Mouse (Mus musculus) left cerebral cortex, adult 2 months (tissue): ENCODE measurements around the gene Tmem131. TPM values are rescaled to one million over a fixed set of nuclear protein-coding genes. Genes with fewer than 3 reads are reported as not detected.
A peak's percentile ranks its signal among the peaks of the same experiment; 100 is the strongest.
"Not testable (repeated sequence)": the region's sequence is repeated elsewhere in the genome, so short reads cannot be mapped to it uniquely, and the experiment has no call there.

Source experiments
- DNase-seq, 2 experiments: peaks; one replicate each; pipeline ENCODE4 v3.0.0; 2021 to 2022; ENCODE audit warnings: low spot score in 2 of 2, mixed read lengths in 1 of 2; ENCODE audit errors: extremely low spot score in 1 of 2
- H3K27ac ChIP-seq: fragments of 200-600 bp; 2 replicates; pipeline ENCODE4 v1.8.1; 2022
- H3K4me3 ChIP-seq: fragments of 200-600 bp; 2 replicates; pipeline ENCODE4 v1.8.1; 2022
- CTCF ChIP-seq: fragments of 200-600 bp; IDR thresholded peaks from 2 replicates; pipeline ENCODE4 v1.8.1; 2022; ENCODE audit warnings: antibody characterized with exemption, mild to moderate bottlenecking, moderate library complexity
- intact Hi-C: fragments of 180-260 bp; cut with DNase I; formaldehyde crosslinking; loops from one replicate; pipeline ENCODE4 v1.15.1; 2025
- total RNA-seq, 2 experiments: library from RNA; stranded (reverse); gene quantifications; 2 replicates each; pipeline ENCODE4 v1.2.3; 2021

Tmem131 gene
- total RNA-seq, 2 experiments from 2014 or later = 53.6 to 61.1 TPM

DNA sequence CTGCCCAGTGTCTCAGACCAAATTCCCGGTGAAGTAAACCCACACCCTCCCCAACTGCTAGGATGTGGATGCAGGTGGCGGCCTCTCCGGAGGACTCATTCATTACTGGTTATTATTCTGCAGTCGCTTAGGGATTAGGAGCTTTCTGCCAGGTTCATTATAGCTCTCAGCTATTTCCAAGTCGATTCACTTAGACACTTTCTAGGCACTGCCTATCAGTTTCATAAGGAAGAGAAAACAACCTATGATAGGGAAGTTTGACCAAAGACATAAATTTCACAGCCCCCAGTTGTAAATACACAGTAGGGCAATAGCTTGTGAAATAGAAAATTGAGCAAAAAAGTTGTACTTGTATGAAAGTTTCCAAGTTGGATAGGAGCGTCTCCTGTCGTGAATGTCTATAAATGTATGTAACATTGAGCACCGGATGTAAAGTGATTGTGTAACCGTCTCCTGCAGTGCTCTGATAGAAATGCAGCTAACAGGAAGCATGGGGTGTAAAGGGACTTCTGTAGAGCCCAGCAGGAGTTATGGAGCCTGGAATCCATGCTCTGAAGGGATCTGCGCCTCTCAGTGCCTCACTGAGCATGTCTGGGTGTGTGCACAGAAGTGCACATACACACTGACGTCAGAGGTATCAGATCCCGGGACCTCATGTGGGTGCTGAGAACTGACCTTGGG, 107.1 kb downstream of the Tmem131 start:
- TF ChIP-seq CTCF = no peak
- DNase-seq = no peak
- no peak overlapping the region for H3K4me3 ChIP-seq
- intact Hi-C loops = no loop called here
- H3K27ac ChIP-seq = no peak overlapping the region

DNA sequence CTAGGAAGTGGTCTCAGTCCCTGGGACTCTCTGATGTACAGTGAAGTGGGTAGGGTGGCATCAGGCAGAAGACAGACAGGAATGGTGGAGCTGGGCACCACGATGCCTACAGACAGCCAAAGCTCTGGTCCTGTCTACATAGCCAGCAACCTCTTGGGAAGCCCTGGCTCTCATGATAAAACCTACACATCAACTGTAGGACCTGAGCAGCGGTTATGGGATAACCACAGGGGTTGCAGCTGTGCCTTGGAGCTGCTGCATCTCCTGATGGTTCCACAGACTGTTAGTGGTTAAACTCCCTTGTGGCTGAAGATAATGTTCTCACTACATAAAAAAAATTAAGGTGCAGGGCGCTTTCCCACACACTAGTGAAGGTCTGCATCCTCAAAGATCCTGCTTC, 107.9 kb downstream of the Tmem131 start:
- TF ChIP-seq CTCF = no peak
- Histone ChIP-seq H3K4me3 (no peak overlapping the region), H3K27ac (no peak overlapping the region)
- no peak for DNase-seq
- intact Hi-C loops = no loop called here

DNA sequence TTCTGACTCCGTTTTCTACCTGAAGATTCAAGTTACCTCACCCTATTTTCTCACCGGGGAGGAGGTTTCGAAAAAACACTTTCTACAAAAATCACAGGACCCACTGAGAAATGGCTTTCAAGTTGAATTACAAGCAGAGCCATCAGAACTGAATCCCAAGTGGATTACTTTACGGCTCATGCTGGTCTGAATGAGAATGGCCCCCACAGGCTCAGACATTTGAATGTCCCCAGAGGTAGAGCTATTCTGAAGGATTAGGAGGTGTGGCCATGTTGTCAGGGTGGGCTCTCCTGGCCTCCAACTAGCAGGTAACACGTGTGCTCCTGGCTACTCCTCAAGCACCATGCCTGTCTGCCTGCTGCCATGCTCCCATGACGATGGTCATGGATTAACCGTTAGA, 109.4 kb downstream of the Tmem131 start:
- intact Hi-C loops = loop anchor here (5.0 kb wide), 1 partner anchor 103 kb away; no protein-coding TSS in a partner anchor

DNA sequence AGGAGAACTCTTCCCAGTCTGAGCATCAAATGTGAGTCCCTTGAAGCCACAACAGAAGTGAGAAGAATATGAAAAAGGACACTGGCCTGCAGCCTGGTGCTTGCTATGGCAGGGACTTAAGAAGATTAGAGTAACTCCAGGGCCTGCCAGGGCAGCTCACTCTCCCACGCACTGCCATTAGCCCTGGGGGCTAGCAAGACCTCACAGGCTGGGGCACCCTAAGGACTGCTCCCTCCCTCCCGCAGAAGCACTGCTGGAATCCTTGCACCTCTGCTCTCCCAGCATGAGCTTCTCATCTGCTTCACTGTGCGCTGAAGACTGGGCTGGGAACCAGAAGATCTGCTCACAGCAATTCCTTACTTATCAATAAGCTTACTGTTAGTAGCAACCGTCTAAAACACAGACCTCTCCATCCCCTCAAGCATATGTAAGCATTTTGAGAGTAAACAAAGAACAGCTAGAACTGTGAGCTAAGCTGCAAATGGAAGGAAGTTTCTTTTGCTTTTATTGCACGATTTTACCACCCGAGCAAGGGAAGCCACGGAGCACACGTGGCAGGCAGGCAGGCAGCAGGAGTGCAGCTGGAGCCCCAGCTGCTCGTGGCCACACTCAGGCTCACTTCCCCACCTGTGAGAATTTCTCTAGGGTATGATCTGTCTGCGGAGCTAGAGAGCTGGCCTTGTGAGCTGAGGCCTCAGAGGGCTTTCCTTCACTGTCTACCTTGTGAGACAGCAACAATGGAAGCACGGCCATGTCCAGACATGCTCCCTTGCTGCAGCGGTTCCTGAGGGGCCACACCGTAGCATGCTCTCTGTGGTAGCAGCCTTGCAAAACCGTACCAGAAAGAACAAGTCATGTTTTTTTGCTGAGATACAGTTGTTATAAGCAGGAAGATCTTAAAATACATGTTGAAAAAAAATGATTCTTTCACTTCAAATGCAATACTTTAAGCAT, 112.3 kb downstream of the Tmem131 start:
- no peak for DNase-seq
- no peak overlapping the region for H3K4me3 ChIP-seq
- no peak for TF ChIP-seq CTCF
- intact Hi-C loops = loop anchor here (5.0 kb wide), 1 partner anchor 106 kb away; no protein-coding TSS in a partner anchor
- H3K27ac ChIP-seq = peak overlapping the region; percentile 4; the same call in 1 of the 2 replicates

More for the DNA sequence above, 109.4 kb downstream of the Tmem131 start:
- Histone ChIP-seq H3K4me3 (no peak overlapping the region), H3K27ac (no peak overlapping the region)
- DNase-seq = no peak
- TF ChIP-seq CTCF = no peak

DNA sequence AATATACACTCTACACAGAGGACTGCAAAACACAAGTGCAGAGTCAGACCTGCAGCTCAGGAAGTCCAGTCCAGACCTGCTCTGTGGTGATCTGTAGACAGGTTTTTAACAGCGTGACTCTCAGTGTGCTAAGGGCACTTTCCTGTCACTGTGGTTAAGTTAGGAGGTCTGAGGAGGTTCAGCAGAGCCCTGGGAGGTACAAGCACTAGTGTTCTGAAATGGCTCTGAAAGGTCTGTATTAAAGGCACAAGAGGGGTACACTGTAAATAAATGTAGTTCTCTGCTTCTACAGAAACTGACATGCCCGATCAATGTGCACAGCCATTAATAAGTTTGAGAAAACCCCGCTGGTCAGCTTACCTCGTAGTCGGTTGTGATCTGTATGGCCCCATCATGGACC, 119.1 kb downstream of the Tmem131 start:
- intact Hi-C loops = no loop called here

DNA sequence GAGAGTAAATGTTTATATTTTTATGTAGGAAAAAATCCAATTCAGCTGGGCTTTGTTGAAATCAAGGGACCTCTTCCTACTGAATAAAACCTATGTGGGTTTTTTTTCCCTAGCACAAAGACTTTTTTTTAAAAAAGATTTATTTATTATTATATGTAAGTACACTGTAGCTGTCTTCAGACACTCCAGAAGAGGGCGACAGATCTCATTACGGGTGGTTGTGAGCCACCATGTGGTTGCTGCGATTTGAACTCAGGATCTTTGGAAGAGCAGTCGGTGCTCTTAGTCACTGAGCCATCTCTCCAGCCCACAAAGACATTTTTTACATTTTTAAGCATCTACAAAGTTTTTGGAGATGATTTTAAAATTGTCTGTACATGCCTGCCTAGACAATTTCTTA, 121.5 kb downstream of the Tmem131 start:
- DNase-seq, intact Hi-C loops, H3K4me3 ChIP-seq, H3K27ac ChIP-seq: not testable (repeated sequence)
- peak; percentile 35 for TF ChIP-seq CTCF

More for the DNA sequence above, 119.1 kb downstream of the Tmem131 start:
- Histone ChIP-seq H3K4me3 (no peak overlapping the region), H3K27ac (no peak overlapping the region)
- no peak for DNase-seq
- no peak for TF ChIP-seq CTCF

DNA sequence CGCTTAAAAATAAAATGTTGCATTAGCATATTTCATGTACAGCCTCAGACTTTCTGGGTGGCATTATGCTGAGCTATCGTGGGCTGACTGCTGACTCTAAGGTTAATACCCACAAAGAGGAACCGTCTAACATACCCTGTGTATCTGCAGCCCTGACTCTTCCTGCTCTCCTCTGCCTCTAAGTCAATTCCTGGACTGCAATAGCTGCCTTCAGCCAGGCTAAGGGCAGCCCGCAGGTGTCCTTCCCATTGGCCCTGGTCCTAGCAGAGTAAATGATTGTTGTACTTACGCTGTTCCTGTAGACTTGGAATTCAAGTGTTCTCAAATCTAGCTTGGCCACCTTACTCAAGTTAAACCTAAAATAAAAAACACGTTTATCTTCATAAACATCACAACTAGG, 128.3 kb downstream of the Tmem131 start:
- no peak for TF ChIP-seq CTCF
- Histone ChIP-seq H3K4me3 (no peak overlapping the region), H3K27ac (no peak overlapping the region)
- DNase-seq = no peak
- intact Hi-C loops = no loop called here

DNA sequence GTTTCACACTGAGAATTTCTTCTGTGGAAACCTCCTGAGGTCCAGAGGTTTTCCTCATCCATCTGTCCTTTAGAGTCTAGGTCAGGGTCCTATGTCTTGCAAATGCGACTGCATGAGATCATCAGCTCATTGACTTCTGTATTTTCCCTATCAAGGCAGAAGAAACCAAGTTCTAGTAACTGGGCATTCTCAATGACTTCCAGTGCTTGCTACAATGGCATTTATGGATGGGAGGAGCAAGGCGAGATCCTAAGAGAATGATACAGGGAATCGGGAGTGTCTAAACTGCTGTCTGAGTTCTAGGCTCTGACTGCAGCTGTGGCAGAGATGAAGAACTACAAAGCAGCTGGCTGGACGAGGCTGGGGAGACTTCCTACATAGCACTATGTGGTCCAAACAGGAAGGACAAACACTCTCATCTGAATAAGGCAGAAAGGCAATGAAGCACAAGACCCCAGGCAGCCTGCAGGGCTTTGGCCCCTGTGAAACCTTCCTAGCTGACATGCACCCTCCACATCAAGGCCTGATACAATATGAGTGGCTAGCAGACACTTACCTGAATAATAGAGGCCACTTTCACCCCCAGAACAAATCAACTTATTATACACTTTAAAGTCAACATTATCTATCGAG, 129.1 kb downstream of the Tmem131 start:
- no peak for DNase-seq
- Histone ChIP-seq H3K4me3 (no peak overlapping the region), H3K27ac (peak overlapping the region; percentile 58)
- intact Hi-C loops = no loop called here
- no peak for TF ChIP-seq CTCF

DNA sequence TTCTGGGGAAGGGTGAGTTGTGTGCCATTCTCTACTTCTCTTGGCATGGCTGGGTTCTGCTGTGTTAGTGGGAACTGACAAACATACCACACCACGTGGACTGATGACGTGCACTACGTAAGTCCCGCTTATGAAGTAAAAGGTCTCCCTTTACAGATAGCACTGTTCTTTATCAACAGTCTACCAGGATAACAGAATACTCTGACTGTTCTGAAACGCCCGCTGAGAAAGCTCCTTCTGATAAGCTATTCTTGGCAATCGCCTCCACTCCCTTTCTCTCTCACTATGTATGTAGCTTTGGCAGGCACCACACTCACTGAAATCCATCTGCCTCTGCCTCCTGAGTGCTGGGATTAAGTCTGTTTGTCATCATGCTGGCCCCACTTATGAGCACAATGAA, 130.1 kb downstream of the Tmem131 start:
- DNase-seq = peak; percentile 40 to 49
- Histone ChIP-seq H3K27ac (no peak overlapping the region; the same call in 1 of the 2 replicates), H3K4me3 (no peak overlapping the region)
- intact Hi-C loops = no loop called here
- TF ChIP-seq CTCF = no peak

DNA sequence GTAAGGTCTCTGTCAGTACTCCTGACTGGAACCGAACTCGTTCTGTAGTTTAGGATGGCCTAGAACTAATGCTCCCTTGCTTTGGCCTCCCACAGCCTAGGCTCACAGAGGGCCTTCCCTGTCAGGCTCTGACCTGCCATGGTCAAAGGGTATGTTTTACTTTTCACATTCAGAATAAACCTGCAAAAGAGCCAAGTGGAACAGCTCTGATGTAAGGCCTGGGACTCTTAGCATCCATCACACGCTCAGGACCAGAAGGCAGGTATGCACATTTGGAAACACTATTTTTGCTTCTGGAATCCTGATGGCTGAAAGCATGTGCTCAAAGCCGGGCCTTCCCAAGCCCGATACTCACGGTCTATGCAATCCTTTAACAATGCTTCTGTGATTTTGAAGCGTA, 131.7 kb downstream of the Tmem131 start:
- no peak for DNase-seq
- intact Hi-C loops = no loop called here
- Histone ChIP-seq H3K4me3 (no peak overlapping the region), H3K27ac (no peak overlapping the region)
- no peak for TF ChIP-seq CTCF

DNA sequence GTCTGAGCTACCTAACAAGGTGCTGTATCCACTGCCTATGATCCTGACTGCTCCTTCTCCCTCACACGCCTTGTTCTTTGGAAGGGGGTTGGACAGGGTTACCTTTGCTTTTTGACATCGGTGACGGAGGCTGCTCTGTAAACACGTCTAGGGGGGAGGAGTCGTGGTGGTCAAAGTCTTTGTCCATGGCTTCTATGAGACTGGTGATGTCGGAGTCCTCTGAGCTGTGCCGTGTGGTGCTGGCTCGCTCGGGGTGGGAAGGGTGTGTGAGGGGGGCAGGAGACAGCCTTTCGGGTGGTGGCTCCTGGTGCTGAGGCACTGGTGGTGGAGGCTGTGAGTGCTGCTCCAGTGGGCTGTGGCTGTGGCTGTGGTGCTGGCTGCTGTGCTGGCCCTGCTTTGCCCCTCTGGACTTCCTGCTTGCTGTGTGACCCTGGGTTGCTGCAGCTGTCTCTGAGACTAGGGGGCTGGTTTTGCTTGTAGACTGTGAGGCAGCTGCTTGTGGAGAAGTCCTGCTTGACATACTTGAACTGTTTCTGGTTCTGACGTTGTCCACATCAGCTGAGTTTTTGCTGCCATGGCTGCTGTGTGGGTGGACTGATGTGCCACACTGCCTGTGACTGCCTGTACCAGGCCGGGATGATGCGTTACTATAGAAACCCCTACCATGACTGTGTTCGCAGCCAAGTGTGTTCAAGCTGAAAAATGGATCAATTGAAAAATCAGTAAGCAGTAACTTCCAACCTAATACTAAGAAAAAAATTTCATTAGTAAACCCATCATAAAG, 135.5 kb downstream of the Tmem131 start:
- Histone ChIP-seq H3K27ac (no peak overlapping the region), H3K4me3 (no peak overlapping the region)
- intact Hi-C loops = no loop called here
- TF ChIP-seq CTCF = no peak
- DNase-seq = peak in 1 of 2 experiments; percentile 35
